Mouse (Mus musculus) heart, embryonic 12.5 days (tissue): ENCODE results near the gene Mrtfa. TPM values are rescaled to one million over a fixed set of nuclear protein-coding genes. Genes with fewer than 3 reads are reported as not detected.
A peak's percentile ranks its signal among the peaks of the same experiment; 100 is the strongest.

Experiments used
- ATAC-seq: fragments of 200-750 bp; cut with Nextera tagmentation; 2 replicates; pipeline ENCODE4 v1.8.0; 2017; ENCODE audit warnings: moderate TSS enrichment, moderate library complexity; ENCODE audit not compliant: insufficient number of reproducible peaks, low FRiP score
- H3K27ac ChIP-seq: fragments of 300-500 bp; sonication (generic); 2 replicates; pipeline ENCODE4 v1.5.1; 2016; ENCODE audit warnings: mild to moderate bottlenecking, moderate library complexity; ENCODE audit not compliant: poor library complexity, severe bottlenecking
- H3K27me3 ChIP-seq: fragments of 300-500 bp; sonication (generic); replicated peaks from 2 replicates; pipeline ENCODE4 v1.6.1; 2016; ENCODE audit warnings: mild to moderate bottlenecking, moderate library complexity
- H3K36me3 ChIP-seq: fragments of 300-500 bp; sonication (generic); 2 replicates; pipeline ENCODE4 v1.6.1; 2016; ENCODE audit warnings: mild to moderate bottlenecking, moderate library complexity
- H3K4me1 ChIP-seq: fragments of 300-500 bp; sonication (generic); replicated peaks from 2 replicates; pipeline ENCODE4 v1.6.1; 2016; ENCODE audit warnings: mild to moderate bottlenecking
- H3K4me2 ChIP-seq: fragments of 300-500 bp; sonication (generic); 2 replicates; pipeline ENCODE4 v1.6.1; 2016; ENCODE audit warnings: mild to moderate bottlenecking, moderate library complexity
- H3K4me3 ChIP-seq: fragments of 300-500 bp; sonication (generic); 2 replicates; pipeline ENCODE4 v1.5.1; 2016; ENCODE audit warnings: mild to moderate bottlenecking
- H3K9ac ChIP-seq: fragments of 300-500 bp; sonication (generic); 2 replicates; pipeline ENCODE4 v1.6.1; 2016; ENCODE audit warnings: mild to moderate bottlenecking, moderate library complexity
- H3K9me3 ChIP-seq: fragments of 300-500 bp; sonication (generic); replicated peaks from 2 replicates; pipeline ENCODE4 v1.6.1; 2016; ENCODE audit warnings: mild to moderate bottlenecking, moderate library complexity
- WGBS: fragments of 180-500 bp; shearing (Covaris S2); methylation state at CpG from one replicate; pipeline ENCODE4 v1.1.7; 2016; 5-methylcytosine and 5-hydroxymethylcytosine counted together
- polyA plus RNA-seq: library from polyadenylated mRNA; unstranded; fragments of >200 nt; fragmentation: Nextera tagmentation; extraction: Ambion mirVana; gene quantifications from 2 replicates; pipeline ENCODE4 v1.2.1, GENCODE M21; 2016

Mrtfa gene
- polyA plus RNA-seq, 1 experiment from 2014 or later: 19.4 TPM

DNA sequence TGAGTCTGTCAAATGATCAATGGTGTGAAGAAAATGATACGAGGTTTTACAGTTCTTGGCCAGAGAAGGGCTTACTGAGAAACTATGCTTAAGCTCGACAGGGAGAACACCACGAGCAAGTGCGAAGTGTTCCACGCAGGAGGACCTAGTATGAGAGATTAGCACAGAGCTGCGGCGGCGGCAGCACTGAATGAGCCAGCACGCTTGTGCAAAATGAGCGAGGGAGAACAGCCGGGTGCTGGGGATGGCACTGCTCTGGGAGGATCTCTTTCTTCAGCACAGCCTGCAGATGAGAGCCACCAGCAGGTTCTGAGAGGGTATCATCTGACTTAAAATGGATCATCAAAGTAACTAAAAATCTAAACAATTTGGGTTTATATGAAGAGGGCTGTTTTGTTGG, 91.3 kb downstream of the Mrtfa start:
- Histone ChIP-seq H3K27ac (no peak overlapping the region), H3K9me3 (no peaks in the 10 kb centered on the region), H3K4me1 (peaks cover 41% of the 10 kb centered on the region), H3K4me3 (no peak overlapping the region), H3K36me3 (no peaks in the 10 kb centered on the region), H3K4me2 (no peak overlapping the region), H3K9ac (no peak overlapping the region), H3K27me3 (no peaks in the 10 kb centered on the region)
- ATAC-seq: no peak
- 73% methylated on average over 11 of the region's 11 CpGs for WGBS

- WGBS: 84% methylated on average over 3 of the region's 3 CpGs
- Histone ChIP-seq H3K4me3 (no peak overlapping the region), H3K27ac (no peak overlapping the region), H3K9ac (no peak overlapping the region), H3K36me3 (no peaks in the 10 kb centered on the region), H3K4me2 (no peak overlapping the region), H3K9me3 (no peaks in the 10 kb centered on the region), H3K4me1 (peaks cover 37% of the 10 kb centered on the region), H3K27me3 (no peaks in the 10 kb centered on the region)
- ATAC-seq: no peak
These were observed 91.9 kb downstream of the Mrtfa start for GRCm38 (mm10) chr15:81098689-81099088.

- H3K27me3 ChIP-seq: no peaks in the 10 kb centered on the region
- H3K9ac ChIP-seq: no peak overlapping the region
- H3K27ac ChIP-seq: no peak overlapping the region
- no peak for ATAC-seq
- H3K9me3 ChIP-seq: no peaks in the 10 kb centered on the region
- H3K36me3 ChIP-seq: no peaks in the 10 kb centered on the region
- H3K4me3 ChIP-seq: no peak overlapping the region
- H3K4me1 ChIP-seq: peaks cover 29% of the 10 kb centered on the region
- WGBS: 82% methylated on average over 6 of the region's 6 CpGs
- H3K4me2 ChIP-seq: no peak overlapping the region
These were observed 92.7 kb downstream of the Mrtfa start for GRCm38 (mm10) chr15:81097896-81098295.

- peak overlapping the region; percentile 66; the same call in 1 of the 2 replicates for H3K27ac ChIP-seq
- H3K4me3 ChIP-seq: no peak overlapping the region
- 0 out of 2 replicates have a peak overlapping the region, but pooled peaks have one; percentile 13 for H3K4me2 ChIP-seq
- H3K36me3 ChIP-seq: no peaks in the 10 kb centered on the region
- WGBS: 26% methylated on average over 4 of the region's 4 CpGs
- peaks cover 25% of the 10 kb centered on the region for H3K4me1 ChIP-seq
- H3K27me3 ChIP-seq: no peaks in the 10 kb centered on the region
- H3K9ac ChIP-seq: no peak overlapping the region
- no peaks in the 10 kb centered on the region for H3K9me3 ChIP-seq
- no peak for ATAC-seq
These were observed 93.1 kb downstream of the Mrtfa start for GRCm38 (mm10) chr15:81097456-81097855.

DNA sequence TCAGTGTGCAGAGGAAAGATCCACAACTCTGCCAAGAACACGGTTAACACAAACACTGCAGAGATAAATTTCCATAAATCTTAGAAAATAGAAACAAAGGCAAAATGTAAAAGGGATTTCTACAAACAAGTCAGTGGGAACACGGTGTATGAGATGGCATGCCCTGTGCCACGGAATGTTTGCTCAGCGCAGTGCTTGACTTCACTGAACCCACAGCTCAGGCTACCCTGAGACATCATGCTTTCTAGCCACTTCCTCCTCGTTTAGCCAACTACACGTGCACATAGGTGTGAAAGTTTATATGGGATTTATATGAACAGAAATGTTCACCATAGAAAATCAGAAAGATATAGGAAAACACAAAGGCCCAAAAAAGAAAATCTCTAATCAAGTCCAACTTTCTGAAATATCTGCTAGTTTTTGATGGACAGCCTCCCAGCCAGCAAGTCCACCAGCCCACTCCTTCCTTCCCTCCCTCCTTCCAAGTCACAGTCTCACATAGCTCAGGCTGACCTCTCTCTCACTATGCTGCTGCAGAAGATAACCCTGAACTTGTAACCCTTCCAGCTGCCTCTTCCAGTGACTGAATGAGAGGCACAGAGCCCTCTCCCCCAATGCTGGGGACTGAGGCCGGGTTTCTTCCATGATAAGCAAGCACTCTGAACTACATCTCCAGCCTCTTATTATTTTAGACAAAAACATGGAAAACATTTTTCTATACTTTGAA, 94.1 kb downstream of the Mrtfa start:
- Histone ChIP-seq H3K4me2 (no peak overlapping the region), H3K9me3 (no peaks in the 10 kb centered on the region), H3K9ac (no peak overlapping the region), H3K27ac (peak overlapping the region; percentile 5; the same call in 1 of the 2 replicates), H3K36me3 (no peaks in the 10 kb centered on the region), H3K4me3 (no peak overlapping the region), H3K27me3 (no peaks in the 10 kb centered on the region), H3K4me1 (peaks cover 27% of the 10 kb centered on the region)
- 54% methylated on average over 7 of the region's 7 CpGs for WGBS
- no peak for ATAC-seq

GRCm38 (mm10) chr15:81093032-81093431, 97.5 kb downstream of the Mrtfa start:
- Histone ChIP-seq H3K27me3 (no peaks in the 10 kb centered on the region), H3K9ac (no peak overlapping the region), H3K4me3 (no peak overlapping the region), H3K4me1 (peaks cover 20% of the 10 kb centered on the region), H3K36me3 (no peaks in the 10 kb centered on the region), H3K9me3 (no peaks in the 10 kb centered on the region), H3K27ac (no peak overlapping the region), H3K4me2 (no peak overlapping the region)
- 91% methylated on average over 4 of the region's 4 CpGs for WGBS
- ATAC-seq: no peak

DNA sequence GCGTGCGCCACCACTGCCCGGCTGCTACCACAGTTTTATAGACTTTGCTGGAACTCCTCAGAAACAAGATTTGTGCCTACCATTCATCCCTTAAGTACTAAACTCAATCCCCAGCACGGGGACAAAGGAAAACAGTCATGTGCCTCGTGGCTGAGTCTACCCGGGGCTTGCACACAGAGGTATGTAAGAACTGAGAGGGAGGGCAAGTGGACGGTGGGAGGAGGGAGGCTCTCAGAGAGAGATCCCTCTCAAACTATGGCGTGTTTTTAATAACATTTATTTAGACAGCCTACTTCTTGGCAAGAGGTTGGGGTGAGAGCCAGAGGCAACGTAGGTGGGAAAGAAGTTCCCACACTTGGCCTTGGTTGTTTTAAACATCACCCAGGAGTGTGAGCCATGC, 98.8 kb downstream of the Mrtfa start:
- Histone ChIP-seq H3K36me3 (no peaks in the 10 kb centered on the region), H3K27me3 (no peaks in the 10 kb centered on the region), H3K9me3 (no peaks in the 10 kb centered on the region), H3K4me1 (peaks cover 17% of the 10 kb centered on the region), H3K4me2 (no peak overlapping the region), H3K4me3 (no peak overlapping the region), H3K9ac (no peak overlapping the region), H3K27ac (no peak overlapping the region)
- WGBS: 73% methylated on average over 9 of the region's 9 CpGs
- ATAC-seq: no peak

DNA sequence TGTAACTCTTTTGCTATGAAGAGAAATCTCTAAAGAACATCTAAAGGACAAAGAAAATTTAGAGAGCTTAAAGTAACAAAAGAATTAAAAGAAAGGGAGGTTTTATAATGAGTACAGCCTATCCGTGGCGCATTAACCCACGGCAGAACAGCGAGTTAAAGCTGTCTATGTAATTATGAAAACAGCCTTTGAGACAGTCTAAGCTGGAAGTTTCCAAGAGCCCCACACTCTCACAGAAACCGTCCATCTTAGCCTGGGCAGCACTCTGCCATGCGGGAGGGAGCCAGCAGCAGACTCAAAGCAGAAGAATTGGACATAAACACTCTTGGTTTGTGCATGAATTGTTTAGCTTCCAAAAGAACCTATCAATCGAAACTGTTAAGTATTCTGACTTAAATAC, 103.0 kb downstream of the Mrtfa start:
- Histone ChIP-seq H3K27ac (peak overlapping the region; percentile 29; the same call in 1 of the 2 replicates), H3K4me2 (no peak overlapping the region)

DNA sequence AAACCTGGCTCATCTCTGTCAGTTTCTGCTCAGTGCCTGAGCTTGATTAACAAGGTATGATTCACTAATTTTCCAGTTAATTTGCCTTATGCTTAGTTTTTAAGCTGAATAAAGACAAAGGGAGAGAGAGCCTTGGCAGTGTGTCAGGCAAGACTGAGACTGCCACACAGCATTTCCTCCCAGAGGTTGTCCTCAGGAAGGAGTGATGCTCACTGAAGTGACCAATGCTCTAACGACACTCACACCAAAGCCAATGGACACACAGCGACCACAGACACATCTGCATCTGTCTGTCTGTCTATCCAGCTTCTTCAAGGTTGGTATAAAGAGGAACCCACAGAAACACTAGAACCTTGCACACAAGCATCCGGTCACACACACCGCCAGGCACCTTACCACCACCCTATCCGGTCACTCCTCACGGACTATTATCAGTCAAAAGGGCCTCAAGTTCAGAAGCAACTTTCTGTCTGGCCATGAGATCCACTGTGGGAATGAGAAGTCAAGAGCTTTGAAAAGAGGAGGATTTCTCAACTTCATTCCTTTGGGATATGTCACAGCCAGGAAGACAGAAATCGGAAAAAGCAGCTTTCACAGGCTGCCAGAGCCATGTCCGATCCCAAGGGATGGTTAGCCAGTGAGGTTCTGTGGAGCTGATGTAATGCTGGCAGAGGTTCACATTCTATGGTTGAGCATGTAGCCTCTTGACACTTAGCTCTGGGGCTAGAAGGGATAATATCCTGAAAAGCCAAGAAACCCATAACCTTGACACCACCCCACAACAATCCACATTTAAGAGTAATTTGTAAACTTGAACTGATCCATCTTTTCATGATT, 103.7 kb downstream of the Mrtfa start:
- no peaks in the 10 kb centered on the region for H3K9me3 ChIP-seq
- H3K36me3 ChIP-seq: no peaks in the 10 kb centered on the region
- ATAC-seq: 0 out of 2 replicates have a peak, but pooled peaks have one; percentile 33
- 71% methylated on average over 8 of the region's 8 CpGs for WGBS
- H3K27ac ChIP-seq: peak overlapping the region; percentile 57
- peaks cover 27% of the 10 kb centered on the region for H3K4me1 ChIP-seq
- H3K27me3 ChIP-seq: no peaks in the 10 kb centered on the region
- no peak overlapping the region for H3K4me3 ChIP-seq
- no peak overlapping the region for H3K9ac ChIP-seq
- no peak overlapping the region for H3K4me2 ChIP-seq

More for the DNA sequence above, 103.0 kb downstream of the Mrtfa start:
- no peak for ATAC-seq
- H3K9me3 ChIP-seq: no peaks in the 10 kb centered on the region
- H3K27me3 ChIP-seq: no peaks in the 10 kb centered on the region
- H3K9ac ChIP-seq: no peak overlapping the region
- no peak overlapping the region for H3K4me3 ChIP-seq
- no peaks in the 10 kb centered on the region for H3K36me3 ChIP-seq
- peaks cover 31% of the 10 kb centered on the region for H3K4me1 ChIP-seq
- 78% methylated on average over 7 of the region's 7 CpGs for WGBS

- Histone ChIP-seq H3K9ac (no peak overlapping the region), H3K27ac (no peak overlapping the region), H3K4me2 (no peak overlapping the region), H3K27me3 (no peaks in the 10 kb centered on the region), H3K4me1 (peaks cover 35% of the 10 kb centered on the region), H3K36me3 (no peaks in the 10 kb centered on the region), H3K4me3 (no peak overlapping the region), H3K9me3 (no peaks in the 10 kb centered on the region)
- WGBS: 83% methylated on average over 9 of the region's 9 CpGs
- no peak for ATAC-seq
These were observed 106.7 kb downstream of the Mrtfa start for GRCm38 (mm10) chr15:81083826-81084225.

- H3K4me3 ChIP-seq: no peak overlapping the region
- H3K27ac ChIP-seq: no peak overlapping the region
These were observed 107.3 kb downstream of the Mrtfa start for GRCm38 (mm10) chr15:81083281-81083680.

More at GRCm38 (mm10) chr15:81083281-81083680, 107.3 kb downstream of the Mrtfa start:
- H3K9ac ChIP-seq: no peak overlapping the region
- WGBS: 78% methylated on average over 4 of the region's 4 CpGs
- no peaks in the 10 kb centered on the region for H3K27me3 ChIP-seq
- no peak overlapping the region for H3K4me2 ChIP-seq
- H3K36me3 ChIP-seq: no peaks in the 10 kb centered on the region
- no peak for ATAC-seq
- no peaks in the 10 kb centered on the region for H3K9me3 ChIP-seq
- H3K4me1 ChIP-seq: peaks cover 35% of the 10 kb centered on the region
